Mouse (Mus musculus): Measurements from ENCODE around the gene Sapcd1. TPM values are rescaled to one million over a fixed set of nuclear protein-coding genes. Genes with fewer than 3 reads are reported as not detected.

Sapcd1 gene
- polyA plus RNA-seq, 1 experiment from 2014 or later, result 2.1 TPM

DNA sequence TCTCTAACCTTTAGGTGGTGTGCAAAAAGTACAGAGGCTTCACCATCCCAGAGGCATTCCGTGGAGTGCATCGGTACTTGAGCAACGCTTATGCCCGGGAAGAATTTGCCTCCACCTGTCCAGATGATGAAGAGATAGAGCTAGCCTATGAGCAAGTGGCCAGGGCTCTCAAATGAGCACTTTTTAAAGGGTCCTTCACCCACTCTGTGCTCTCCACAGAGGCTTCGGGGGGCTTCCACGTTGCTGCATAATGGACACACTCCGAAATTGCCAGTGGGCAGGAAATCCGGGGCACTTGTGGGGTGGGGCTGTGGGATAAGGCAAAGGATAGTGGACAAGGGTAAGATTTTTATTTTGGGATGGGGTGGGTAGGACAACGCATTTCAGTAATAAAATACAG, 30.5 kb upstream of the Sapcd1 start:
- H3K27ac ChIP-seq (ENCODE audit: low read depth, low read length), result peak overlapping the region; percentile 91; the same call in 1 of the 2 replicates
- peak overlapping the region; percentile 94; the same call in 1 of the 2 replicates for H3K9ac ChIP-seq (ENCODE audit: low read depth, low read length)

DNA sequence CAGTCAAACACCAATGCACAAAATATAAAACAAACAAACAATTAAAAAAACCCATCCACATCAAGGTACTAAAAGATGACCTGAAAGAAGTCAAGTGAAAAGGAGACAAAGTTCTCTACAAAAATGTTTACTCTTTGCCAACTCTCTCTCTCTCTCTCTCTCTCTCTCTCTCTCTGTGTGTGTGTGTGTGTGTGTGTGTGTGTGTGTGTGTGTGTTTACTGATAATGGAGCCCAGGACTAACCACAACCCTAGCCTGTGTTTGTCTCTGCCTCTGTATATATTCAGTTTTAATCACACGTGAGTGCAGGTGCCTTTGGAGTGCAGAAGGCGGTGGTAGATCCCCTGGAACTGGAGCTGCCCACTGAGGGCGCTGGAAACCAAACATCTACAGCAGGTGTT, 29.3 kb upstream of the Sapcd1 start:
- H3K27me3 ChIP-seq (ENCODE audit: control insufficient read depth, insufficient read depth, low read length), result no peaks in the 10 kb centered on the region

More for the DNA sequence above, 30.5 kb upstream of the Sapcd1 start:
- Histone ChIP-seq H3K9me3 (replicated peaks; ENCODE audit: control insufficient read depth, low read length) (no peaks in the 10 kb centered on the region), H3K36me3 (ENCODE audit: control insufficient read depth, insufficient read depth, low read length) (peaks cover 39% of the 10 kb centered on the region), H3K4me1 (ENCODE audit: control insufficient read depth, insufficient read depth, low read length) (peaks cover 16% of the 10 kb centered on the region), H3K4me3 (ENCODE audit: low read depth, low read length) (peak overlapping the region; percentile 77; the same call in 1 of the 2 replicates), H3K27me3 (ENCODE audit: control insufficient read depth, insufficient read depth, low read length) (0 out of 2 replicates have a peak, but pooled peaks cover 4% of the 10 kb centered on the region), H3K4me2 (peak overlapping the region; percentile 77)
- no peak for ATAC-seq (replicated peaks; ENCODE audit: insufficient number of reproducible peaks, low FRiP score, low TSS enrichment)
- 57% methylated on average over 9 of the region's 9 CpGs for WGBS (ENCODE audit: insufficient replicate concordance)

GRCm38 (mm10) chr17:35055691-35056495, 28.1 kb upstream of the Sapcd1 start:
- 86% methylated on average over 7 of the region's 7 CpGs for WGBS (ENCODE audit: insufficient replicate concordance)
- peaks cover 25% of the 10 kb centered on the region for H3K4me1 ChIP-seq (ENCODE audit: control insufficient read depth, insufficient read depth, low read length)
- H3K27me3 ChIP-seq (ENCODE audit: control insufficient read depth, insufficient read depth, low read length), result no peaks in the 10 kb centered on the region
- H3K4me2 ChIP-seq, result no peak overlapping the region
- no peak for ATAC-seq (replicated peaks; ENCODE audit: insufficient number of reproducible peaks, low FRiP score, low TSS enrichment)
- no peaks in the 10 kb centered on the region for H3K9me3 ChIP-seq (replicated peaks; ENCODE audit: control insufficient read depth, low read length)
- peaks cover 37% of the 10 kb centered on the region for H3K36me3 ChIP-seq (ENCODE audit: control insufficient read depth, insufficient read depth, low read length)
- H3K9ac ChIP-seq (ENCODE audit: low read depth, low read length), result no peak overlapping the region
- no peak overlapping the region for H3K27ac ChIP-seq (ENCODE audit: low read depth, low read length)
- H3K4me3 ChIP-seq (ENCODE audit: low read depth, low read length), result no peak overlapping the region

More for the DNA sequence above, 29.3 kb upstream of the Sapcd1 start:
- Histone ChIP-seq H3K27ac (ENCODE audit: low read depth, low read length) (no peak overlapping the region), H3K9ac (ENCODE audit: low read depth, low read length) (no peak overlapping the region), H3K4me1 (ENCODE audit: control insufficient read depth, insufficient read depth, low read length) (peaks cover 23% of the 10 kb centered on the region), H3K9me3 (replicated peaks; ENCODE audit: control insufficient read depth, low read length) (no peaks in the 10 kb centered on the region), H3K4me3 (ENCODE audit: low read depth, low read length) (no peak overlapping the region), H3K36me3 (ENCODE audit: control insufficient read depth, insufficient read depth, low read length) (peaks cover 43% of the 10 kb centered on the region), H3K4me2 (no peak overlapping the region)
- no peak for ATAC-seq (replicated peaks; ENCODE audit: insufficient number of reproducible peaks, low FRiP score, low TSS enrichment)
- 64% methylated on average over 3 of the region's 3 CpGs for WGBS (ENCODE audit: insufficient replicate concordance)

- peaks cover 31% of the 10 kb centered on the region for H3K36me3 ChIP-seq (ENCODE audit: control insufficient read depth, insufficient read depth, low read length)
- H3K4me3 ChIP-seq (ENCODE audit: low read depth, low read length), result peak overlapping the region; percentile 92
- H3K9ac ChIP-seq (ENCODE audit: low read depth, low read length), result peak overlapping the region; percentile 95
- no peaks in the 10 kb centered on the region for H3K9me3 ChIP-seq (replicated peaks; ENCODE audit: control insufficient read depth, low read length)
- ATAC-seq (replicated peaks; ENCODE audit: insufficient number of reproducible peaks, low FRiP score, low TSS enrichment), result no peak
- H3K27ac ChIP-seq (ENCODE audit: low read depth, low read length), result peak overlapping the region; percentile 99
- peaks cover 28% of the 10 kb centered on the region for H3K4me1 ChIP-seq (ENCODE audit: control insufficient read depth, insufficient read depth, low read length)
- peak overlapping the region; percentile 85 for H3K4me2 ChIP-seq
- no peaks in the 10 kb centered on the region for H3K27me3 ChIP-seq (ENCODE audit: control insufficient read depth, insufficient read depth, low read length)
- 76% methylated on average over 12 of the region's 12 CpGs for WGBS (ENCODE audit: insufficient replicate concordance)
These were observed 24.5 kb upstream of the Sapcd1 start for GRCm38 (mm10) chr17:35052271-35052798.

DNA sequence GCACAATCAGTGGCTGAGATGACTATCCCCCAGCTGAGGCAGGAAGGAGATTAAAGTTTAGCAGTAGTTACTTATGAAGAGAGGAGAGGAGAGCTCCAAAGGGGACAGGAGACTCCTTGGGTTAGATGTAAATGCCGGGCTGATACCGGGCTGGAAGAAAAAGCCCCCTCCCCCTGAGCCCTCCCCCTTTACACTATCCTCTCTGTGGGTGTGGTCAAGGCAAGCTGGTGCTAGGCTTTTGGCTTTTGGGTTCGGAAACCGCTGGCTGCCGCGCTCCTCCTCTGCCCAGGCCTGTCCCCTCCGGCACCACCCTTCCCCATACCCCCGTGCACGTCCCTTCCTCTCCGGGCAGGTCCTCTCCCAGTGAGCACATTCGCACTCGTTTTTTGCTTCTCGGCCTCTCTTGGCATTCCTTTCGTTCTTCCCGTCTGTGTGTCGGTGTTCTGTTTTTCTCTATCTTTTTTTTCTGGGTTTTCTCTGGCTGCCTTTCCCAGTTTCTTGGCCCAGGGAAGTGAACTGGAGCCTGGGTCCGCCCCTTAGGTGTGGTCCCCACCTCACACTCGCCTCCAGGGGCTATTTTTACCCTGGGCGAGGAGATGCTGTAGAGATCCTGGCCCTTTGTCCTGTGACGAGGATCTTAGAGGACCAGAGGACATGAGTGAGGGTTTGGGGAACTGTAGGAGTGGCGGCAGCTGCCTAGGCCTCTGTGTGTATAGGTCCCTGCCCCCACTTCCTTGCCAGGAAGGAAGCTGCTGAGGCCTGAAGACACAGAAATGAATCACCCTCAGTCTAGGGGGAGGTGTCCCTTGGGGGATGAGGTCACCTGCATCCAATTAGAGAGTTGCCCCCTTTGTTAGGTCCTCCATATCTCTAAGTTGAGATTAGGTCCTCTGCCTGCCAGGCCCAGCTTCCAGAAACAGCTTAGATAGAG, 23.6 kb upstream of the Sapcd1 start:
- under 1% methylated on average over 21 of the region's 21 CpGs for WGBS (ENCODE audit: insufficient replicate concordance)
- H3K9ac ChIP-seq (ENCODE audit: low read depth, low read length), result peak overlapping the region; percentile 95
- peak; percentile 72 for ATAC-seq (replicated peaks; ENCODE audit: insufficient number of reproducible peaks, low FRiP score, low TSS enrichment)
- peak overlapping the region; percentile 92 for H3K4me3 ChIP-seq (ENCODE audit: low read depth, low read length)
- H3K27ac ChIP-seq (ENCODE audit: low read depth, low read length), result peak overlapping the region; percentile 99
- no peaks in the 10 kb centered on the region for H3K27me3 ChIP-seq (ENCODE audit: control insufficient read depth, insufficient read depth, low read length)
- peaks cover 27% of the 10 kb centered on the region for H3K36me3 ChIP-seq (ENCODE audit: control insufficient read depth, insufficient read depth, low read length)
- peaks cover 32% of the 10 kb centered on the region for H3K4me1 ChIP-seq (ENCODE audit: control insufficient read depth, insufficient read depth, low read length)
- H3K4me2 ChIP-seq, result peak overlapping the region; percentile 85
- H3K9me3 ChIP-seq (replicated peaks; ENCODE audit: control insufficient read depth, low read length), result no peaks in the 10 kb centered on the region

- no peaks in the 10 kb centered on the region for H3K9me3 ChIP-seq (replicated peaks; ENCODE audit: control insufficient read depth, low read length)
- peak overlapping the region; percentile 95 for H3K9ac ChIP-seq (ENCODE audit: low read depth, low read length)
- peak overlapping the region; percentile 85 for H3K4me2 ChIP-seq
- H3K4me1 ChIP-seq (ENCODE audit: control insufficient read depth, insufficient read depth, low read length), result peaks cover 34% of the 10 kb centered on the region
- peak; percentile 19; the same call in 1 of the 2 replicates for ATAC-seq (replicated peaks; ENCODE audit: insufficient number of reproducible peaks, low FRiP score, low TSS enrichment)
- peaks cover 18% of the 10 kb centered on the region for H3K36me3 ChIP-seq (ENCODE audit: control insufficient read depth, insufficient read depth, low read length)
- peak overlapping the region; percentile 99 for H3K27ac ChIP-seq (ENCODE audit: low read depth, low read length)
- WGBS (ENCODE audit: insufficient replicate concordance), result under 1% methylated on average over 27 of the region's 27 CpGs
- H3K27me3 ChIP-seq (ENCODE audit: control insufficient read depth, insufficient read depth, low read length), result no peaks in the 10 kb centered on the region
- peak overlapping the region; percentile 92 for H3K4me3 ChIP-seq (ENCODE audit: low read depth, low read length)
These were observed 22.4 kb upstream of the Sapcd1 start for GRCm38 (mm10) chr17:35050126-35050750.

DNA sequence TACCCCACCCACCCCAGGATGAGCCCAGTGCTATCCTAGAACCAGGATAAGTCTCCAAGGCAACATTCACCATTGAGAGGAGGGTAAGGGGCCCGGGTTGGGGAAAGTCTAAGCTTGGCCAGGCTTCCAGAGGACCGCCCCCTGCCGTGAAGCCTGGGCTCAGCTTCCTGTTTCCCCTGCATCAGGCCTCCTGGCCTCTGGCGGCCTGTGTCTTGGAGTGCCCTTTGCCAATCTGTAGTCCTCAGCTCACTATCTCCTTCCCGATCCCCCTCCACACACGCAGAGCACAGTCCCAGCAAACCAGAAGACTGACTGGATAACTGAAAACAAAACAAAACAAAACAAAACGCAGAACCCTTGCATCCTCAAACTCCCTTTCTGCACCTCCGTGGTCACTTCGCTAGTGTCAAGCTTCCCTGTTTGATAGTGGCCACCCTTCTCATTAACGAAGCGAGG, 21.8 kb upstream of the Sapcd1 start, which contains the start of gene Clic1:
Clic1 (plus strand) TSS at position 406 of the 456 bp plus-strand sequence.
- peaks cover 41% of the 10 kb centered on the region for H3K4me1 ChIP-seq (ENCODE audit: control insufficient read depth, insufficient read depth, low read length)
- H3K9me3 ChIP-seq (replicated peaks; ENCODE audit: control insufficient read depth, low read length), result no peaks in the 10 kb centered on the region
- peak; percentile 12; the same call in 1 of the 2 replicates for ATAC-seq (replicated peaks; ENCODE audit: insufficient number of reproducible peaks, low FRiP score, low TSS enrichment)
- WGBS (ENCODE audit: insufficient replicate concordance), result 1% methylated on average over 11 of the region's 11 CpGs
- peak within 1 kb of the TSS; percentile 95 for H3K9ac ChIP-seq (ENCODE audit: low read depth, low read length)
- H3K27me3 ChIP-seq (ENCODE audit: control insufficient read depth, insufficient read depth, low read length), result no peaks in the 10 kb centered on the region
- H3K4me2 ChIP-seq, result peak within 1 kb of the TSS; percentile 85
- H3K36me3 ChIP-seq (ENCODE audit: control insufficient read depth, insufficient read depth, low read length), result peaks cover 18% of the 10 kb centered on the region
- peak within 1 kb of the TSS; percentile 99 for H3K27ac ChIP-seq (ENCODE audit: low read depth, low read length)
- peak within 1 kb of the TSS; percentile 92 for H3K4me3 ChIP-seq (ENCODE audit: low read depth, low read length)

Data from heart, embryonic 11.5 days (tissue).